Mouse (Mus musculus) brain, embryonic 14.5 days (tissue): ENCODE measurements around the gene Fbxo4. TPM values are rescaled to one million over a fixed set of nuclear protein-coding genes. Genes with fewer than 3 reads are reported as not detected.

ENCODE experiments used
- DNase-seq: peaks from one replicate; pipeline ENCODE4 v3.0.0-alpha.2; 2011; ENCODE audit warnings: low read depth
- CTCF ChIP-seq: fragments of 200-500 bp; IDR thresholded peaks from 2 replicates; pipeline ENCODE4 v1.5.1; 2012; ENCODE audit warnings: inconsistent platforms, mild to moderate bottlenecking, moderate library complexity, borderline replicate concordance; ENCODE audit not compliant: insufficient read depth, insufficient read length; ENCODE audit errors: extremely low read depth
- POLR2A ChIP-seq: fragments of 200-500 bp; IDR thresholded peaks from 2 replicates; pipeline ENCODE4 v1.6.1; 2012; ENCODE audit warnings: mild to moderate bottlenecking, inconsistent platforms, borderline replicate concordance; ENCODE audit not compliant: poor library complexity, insufficient read depth, insufficient read length, severe bottlenecking; ENCODE audit errors: extremely low read depth
- polyA plus RNA-seq: library from polyadenylated mRNA; depleted of rRNA; stranded (reverse); fragments of >200 nt; gene quantifications from 2 replicates; pipeline ENCODE4 v1.2.3, GENCODE M21; 2012

The Fbxo4 gene
- polyA plus RNA-seq, 1 experiment: 8.0 TPM

- peak; percentile 5 for DNase-seq
- TF ChIP-seq CTCF: no peak
- TF ChIP-seq POLR2A: no peak
Observed at GRCm38 (mm10) chr15:4013873-4014272, 34.5 kb upstream of the Fbxo4 start.

DNA sequence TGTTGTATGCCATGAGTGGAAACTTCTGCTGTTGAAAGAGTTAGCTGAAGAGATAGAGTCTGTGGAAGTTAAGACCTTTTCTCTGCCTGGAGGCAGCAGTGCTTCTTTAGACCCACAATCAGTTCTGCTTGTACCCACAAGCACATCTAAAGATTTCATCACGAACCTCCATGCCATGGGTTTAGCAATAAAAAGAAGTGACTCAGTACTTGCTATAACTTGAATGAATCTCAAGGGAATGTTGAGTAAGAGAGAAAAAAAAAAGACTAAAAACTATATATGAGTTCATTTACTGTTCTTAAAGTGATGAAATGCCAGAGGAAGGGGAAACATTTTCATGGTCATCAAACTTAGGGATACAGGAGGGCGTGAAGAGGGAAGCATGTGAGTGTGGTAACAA is 21.2 kb upstream of the Fbxo4 start:
- DNase-seq: no peak

DNA sequence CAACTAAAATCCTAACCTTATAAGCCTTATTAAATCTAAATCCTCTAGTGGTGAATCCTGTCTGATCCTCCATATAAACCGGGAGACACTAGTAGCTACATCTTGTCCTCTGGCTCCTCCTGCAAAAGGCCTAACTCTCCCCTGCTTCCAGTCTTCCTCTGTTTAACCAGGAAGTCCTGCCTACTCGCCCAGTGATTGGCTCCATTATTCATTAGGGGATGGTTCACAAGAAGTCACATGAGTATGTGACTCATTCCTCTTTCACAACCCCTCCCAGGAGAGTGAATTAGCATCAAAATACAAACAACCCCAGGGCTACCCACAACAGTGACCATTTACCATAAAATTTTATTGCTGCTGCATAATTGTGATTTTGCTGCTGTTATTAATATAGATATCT is 19.8 kb upstream of the Fbxo4 start:
- no peak for TF ChIP-seq POLR2A
- no peak for TF ChIP-seq CTCF
- DNase-seq: no peak

More for the DNA sequence above, 21.2 kb upstream of the Fbxo4 start:
- no peak for TF ChIP-seq CTCF
- TF ChIP-seq POLR2A: no peak

- no peak for DNase-seq
- no peak for TF ChIP-seq POLR2A
- TF ChIP-seq CTCF: no peak
Observed at GRCm38 (mm10) chr15:3996267-3997010, 17.1 kb upstream of the Fbxo4 start.

- TF ChIP-seq CTCF: no peak
- peak; percentile 99 for TF ChIP-seq POLR2A
- peak; percentile 100 for DNase-seq
Observed at GRCm38 (mm10) chr15:3995448-3996266, 16.3 kb upstream of the Fbxo4 start, which contains the start of gene AW549877. Gene AW549877, minus strand, starts transcription at chr15:3995744.

DNA sequence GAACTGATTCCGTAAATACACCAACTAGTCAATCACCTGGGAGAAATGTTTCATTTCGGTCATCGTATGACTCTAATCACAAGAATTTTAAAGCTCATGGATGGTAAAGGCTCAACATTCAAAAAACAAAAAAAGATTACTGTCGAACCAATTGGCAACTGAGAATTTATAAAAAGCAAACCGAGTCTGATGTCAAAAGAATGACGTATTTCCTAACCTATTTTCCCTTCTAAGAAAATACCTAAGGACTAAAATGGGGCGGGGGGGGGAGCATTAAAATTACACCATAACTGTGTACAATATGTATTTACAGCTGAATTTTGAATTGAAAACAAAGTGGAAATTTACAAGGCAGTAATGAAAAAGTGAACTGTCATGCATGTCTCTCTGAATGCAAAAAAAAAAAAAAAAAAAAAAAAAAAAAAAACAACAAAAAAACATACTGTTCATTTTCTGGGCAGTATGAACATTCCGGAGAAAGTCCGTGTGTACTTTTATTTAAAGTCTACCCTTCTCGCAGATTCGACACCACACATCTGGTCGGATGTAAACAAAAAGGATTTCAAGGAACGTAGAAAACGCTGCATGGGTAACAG is 15.6 kb upstream of the Fbxo4 start:
- TF ChIP-seq POLR2A (no peak), CTCF (no peak)
- DNase-seq: peak; percentile 12

GRCm38 (mm10) chr15:3987981-3988380 is 8.6 kb upstream of the Fbxo4 start:
- peak; percentile 36 for DNase-seq
- no peak for TF ChIP-seq POLR2A
- peak; percentile 49; the same call in 1 of the 2 replicates for TF ChIP-seq CTCF

DNA sequence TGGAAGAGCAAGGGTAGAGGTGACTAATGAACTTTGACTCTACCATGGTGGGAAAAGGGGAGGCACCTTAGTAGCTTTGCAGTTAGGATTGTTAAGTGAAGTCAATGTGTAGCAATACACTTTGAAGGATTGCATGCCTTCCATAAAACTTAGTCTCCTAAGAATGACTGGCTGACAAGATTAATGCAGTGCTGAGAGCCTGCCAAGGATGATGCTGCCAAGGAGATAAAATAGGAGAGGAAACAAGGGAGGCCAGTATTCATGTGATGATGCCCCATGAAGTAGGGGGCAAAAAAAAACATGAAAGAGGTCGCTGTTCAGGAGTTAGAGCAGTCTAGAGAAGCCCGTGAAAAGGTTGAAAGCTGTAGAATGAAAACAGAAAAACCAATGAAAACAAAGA is 5.5 kb upstream of the Fbxo4 start:
- no peak for DNase-seq
- no peak for TF ChIP-seq CTCF
- TF ChIP-seq POLR2A: no peak

DNA sequence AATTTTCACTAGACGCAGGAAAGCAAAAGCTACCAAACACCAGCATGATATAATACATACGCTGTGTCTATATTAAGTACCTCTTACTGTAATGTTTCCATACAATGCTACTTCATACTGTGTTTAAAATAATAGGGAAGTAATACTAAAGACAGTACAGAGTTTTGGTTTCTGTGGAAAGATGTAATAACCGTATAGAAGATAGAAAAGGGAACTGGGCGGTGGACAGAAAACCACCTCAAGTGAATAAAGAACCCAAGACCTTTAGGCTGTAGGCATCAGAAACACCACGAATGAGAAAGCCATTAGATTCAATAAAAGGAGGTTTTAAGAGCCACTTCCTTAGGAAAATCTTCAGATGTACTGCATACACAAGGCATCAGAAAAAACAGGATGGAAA is 3.4 kb upstream of the Fbxo4 start:
- no peak for DNase-seq
- TF ChIP-seq CTCF (no peak), POLR2A (no peak)

DNA sequence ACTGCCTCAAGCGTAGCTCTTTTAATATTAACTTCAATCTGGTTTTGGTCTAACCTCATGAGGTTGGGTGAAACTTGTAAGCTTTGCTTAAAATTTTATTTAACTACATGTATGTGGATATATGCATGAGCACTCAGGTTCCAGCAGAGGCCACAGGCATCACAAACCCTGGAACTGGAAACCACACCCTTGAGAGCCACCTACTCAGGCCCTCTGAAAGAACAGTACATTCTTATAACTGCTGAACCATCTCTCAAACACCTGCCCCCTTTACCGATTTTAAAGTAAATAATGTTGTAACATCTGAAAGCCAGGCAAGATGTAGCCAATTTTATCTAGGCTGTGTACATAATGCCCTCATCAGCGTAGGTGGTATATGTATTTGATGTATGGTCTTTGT is 498 bp upstream of the Fbxo4 start:
- DNase-seq: no peak

DNA sequence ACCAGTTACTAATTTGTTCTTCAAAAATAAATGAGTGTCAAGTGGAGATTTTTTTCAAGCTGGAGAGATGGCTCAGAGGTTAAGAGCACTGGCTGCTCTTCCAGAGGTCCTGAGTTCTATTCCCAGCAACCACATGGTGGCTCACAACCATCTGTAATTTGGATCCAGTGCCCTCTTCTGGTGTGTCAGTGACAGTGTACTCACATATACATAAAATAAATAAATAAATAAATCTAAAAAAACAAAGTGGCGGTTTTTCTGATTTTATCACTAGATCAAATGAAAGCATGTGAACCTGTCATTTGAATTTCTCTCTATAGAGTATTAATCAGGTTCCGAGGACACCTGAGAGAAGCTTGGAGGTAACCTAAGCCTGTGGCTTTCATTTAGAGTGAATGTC is 1.1 kb downstream of the Fbxo4 start:
- TF ChIP-seq POLR2A: no peak
- no peak for TF ChIP-seq CTCF
- DNase-seq: no peak

More for the DNA sequence above, 498 bp upstream of the Fbxo4 start:
- TF ChIP-seq POLR2A (no peak), CTCF (no peak)
